Mouse (Mus musculus) hindbrain, postnatal 0 days (tissue): ENCODE data around the gene Gpc3. TPM values are rescaled to one million over a fixed set of nuclear protein-coding genes. Genes with fewer than 3 reads are reported as not detected.

Experiments
- ATAC-seq: fragments of 200-750 bp; cut with Nextera tagmentation; 2 replicates; pipeline ENCODE4 v1.8.0; 2017; ENCODE audit warnings: mild to moderate bottlenecking, moderate TSS enrichment, moderate library complexity
- DNase-seq: peaks from one replicate; pipeline ENCODE4 v3.0.0-alpha.2; 2015; ENCODE audit warnings: low spot score
- H3K27ac ChIP-seq: fragments of 300-500 bp; sonication (generic); 2 replicates; pipeline ENCODE4 v1.5.1; 2014; ENCODE audit warnings: mild to moderate bottlenecking
- H3K27me3 ChIP-seq: fragments of 300-500 bp; sonication (generic); 2 replicates; pipeline ENCODE4 v1.6.1; 2014; ENCODE audit warnings: low read length, mixed read lengths; ENCODE audit not compliant: insufficient read depth
- H3K36me3 ChIP-seq: fragments of 300-500 bp; sonication (generic); 2 replicates; pipeline ENCODE4 v1.6.1; 2014; ENCODE audit warnings: low read length, mixed read lengths; ENCODE audit not compliant: insufficient read depth
- H3K4me1 ChIP-seq: fragments of 300-500 bp; sonication (generic); 2 replicates; pipeline ENCODE4 v1.6.1; 2014; ENCODE audit warnings: antibody characterized with exemption, low read length, mixed read lengths; ENCODE audit not compliant: insufficient read depth
- H3K4me2 ChIP-seq: fragments of 300-500 bp; sonication (generic); 2 replicates; pipeline ENCODE4 v1.6.1; 2014; ENCODE audit warnings: low read depth, mild to moderate bottlenecking, low read length, moderate library complexity, mixed read lengths
- H3K4me3 ChIP-seq: fragments of 300-500 bp; sonication (generic); 2 replicates; pipeline ENCODE4 v1.5.1; 2014; ENCODE audit warnings: low read length
- H3K9ac ChIP-seq: fragments of 300-500 bp; sonication (generic); replicated peaks from 2 replicates; pipeline ENCODE4 v1.6.1; 2014; ENCODE audit warnings: mild to moderate bottlenecking, low read length, moderate library complexity, mixed read lengths
- H3K9me3 ChIP-seq: fragments of 300-500 bp; sonication (generic); 2 replicates; pipeline ENCODE4 v1.6.1; 2016; ENCODE audit warnings: low read length, mixed read lengths
- CTCF ChIP-seq: IDR thresholded peaks from 2 replicates; pipeline ENCODE4 v1.5.1; 2016; ENCODE audit warnings: antibody characterized with exemption, control low read depth, low read depth
- WGBS: fragments of 180-500 bp; shearing (Covaris S2); extraction: QIAGEN DNeasy Blood & Tissue Kit; methylation state at CpG from one replicate; pipeline ENCODE4 v1.1.7; 2014; 5-methylcytosine and 5-hydroxymethylcytosine counted together
- polyA plus RNA-seq: library from polyadenylated mRNA; unstranded; fragments of >200 nt; fragmentation: Nextera tagmentation; extraction: Ambion mirVana; gene quantifications from 2 replicates; pipeline ENCODE4 v1.2.1, GENCODE M21; 2015
- total RNA-seq: library from RNA; depleted of rRNA; stranded (reverse); fragments of >200 nt; gene quantifications from 2 replicates; pipeline ENCODE4 v1.2.3, GENCODE M21; 2014

The Gpc3 gene
- total and polyA plus RNA-seq, 2 experiments from 2014 or later = 33.3 to 86.1 TPM

GRCm38 (mm10) chrX:52372436-52372835 is 241.3 kb downstream of the Gpc3 start:
- WGBS = 79% methylated on average over 5 of the region's 5 CpGs

GRCm38 (mm10) chrX:52369938-52370758 is 243.6 kb downstream of the Gpc3 start:
- peak; percentile 68 for TF ChIP-seq CTCF
- no peaks in the 10 kb centered on the region for H3K27me3 ChIP-seq
- H3K4me2 ChIP-seq = peak overlapping the region; percentile 48
- no peak overlapping the region for H3K9ac ChIP-seq
- 21% methylated on average over 8 of the region's 8 CpGs for WGBS
- H3K9me3 ChIP-seq = no peaks in the 10 kb centered on the region
- H3K4me1 ChIP-seq = no peaks in the 10 kb centered on the region
- no peak overlapping the region for H3K27ac ChIP-seq
- H3K4me3 ChIP-seq = peak overlapping the region; percentile 15
- DNase-seq (peak; percentile 38), ATAC-seq (no peak)
- H3K36me3 ChIP-seq = no peaks in the 10 kb centered on the region

More at GRCm38 (mm10) chrX:52372436-52372835, 241.3 kb downstream of the Gpc3 start:
- Histone ChIP-seq H3K4me3 (no peak overlapping the region), H3K4me2 (no peak overlapping the region), H3K27me3 (no peaks in the 10 kb centered on the region), H3K9me3 (no peaks in the 10 kb centered on the region), H3K9ac (no peak overlapping the region), H3K4me1 (no peaks in the 10 kb centered on the region), H3K27ac (no peak overlapping the region), H3K36me3 (no peaks in the 10 kb centered on the region)
- ATAC-seq = no peak
- TF ChIP-seq CTCF = no peak
- no peak for DNase-seq

- Histone ChIP-seq H3K36me3 (no peaks in the 10 kb centered on the region), H3K4me2 (peak overlapping the region; percentile 48; the same call in 1 of the 2 replicates), H3K9me3 (no peaks in the 10 kb centered on the region), H3K27me3 (no peaks in the 10 kb centered on the region), H3K4me1 (no peaks in the 10 kb centered on the region), H3K9ac (no peak overlapping the region), H3K4me3 (peak overlapping the region; percentile 15; the same call in 1 of the 2 replicates), H3K27ac (no peak overlapping the region)
- TF ChIP-seq CTCF = no peak
- ATAC-seq = no peak
- 34% methylated on average over 6 of the region's 6 CpGs for WGBS
- DNase-seq = peak; percentile 2
Observed at GRCm38 (mm10) chrX:52369304-52369937, 244.3 kb downstream of the Gpc3 start.

GRCm38 (mm10) chrX:52366826-52367225 is 246.9 kb downstream of the Gpc3 start:
- ATAC-seq = no peak
- no peak overlapping the region for H3K4me3 ChIP-seq
- no peaks in the 10 kb centered on the region for H3K4me1 ChIP-seq
- H3K27ac ChIP-seq = no peak overlapping the region
- no peak overlapping the region for H3K9ac ChIP-seq
- H3K9me3 ChIP-seq = no peaks in the 10 kb centered on the region
- H3K36me3 ChIP-seq = no peaks in the 10 kb centered on the region
- H3K27me3 ChIP-seq = no peaks in the 10 kb centered on the region
- TF ChIP-seq CTCF = no peak
- WGBS = 45% methylated on average over 5 of the region's 5 CpGs
- no peak overlapping the region for H3K4me2 ChIP-seq
- DNase-seq = peak; percentile 8

GRCm38 (mm10) chrX:52365790-52366189 is 248.0 kb downstream of the Gpc3 start:
- DNase-seq (no peak), ATAC-seq (no peak)
- Histone ChIP-seq H3K27ac (no peak overlapping the region), H3K4me3 (no peak overlapping the region), H3K4me1 (no peaks in the 10 kb centered on the region), H3K27me3 (no peaks in the 10 kb centered on the region), H3K9ac (no peak overlapping the region), H3K9me3 (no peaks in the 10 kb centered on the region), H3K4me2 (no peak overlapping the region), H3K36me3 (no peaks in the 10 kb centered on the region)
- no peak for TF ChIP-seq CTCF
- 70% methylated on average over 10 of the region's 10 CpGs for WGBS

GRCm38 (mm10) chrX:52362241-52363011 is 251.3 kb downstream of the Gpc3 start:
- Histone ChIP-seq H3K27ac (no peak overlapping the region), H3K4me2 (no peak overlapping the region), H3K27me3 (no peaks in the 10 kb centered on the region), H3K36me3 (no peaks in the 10 kb centered on the region), H3K9me3 (no peaks in the 10 kb centered on the region), H3K4me1 (no peaks in the 10 kb centered on the region), H3K4me3 (no peak overlapping the region), H3K9ac (no peak overlapping the region)
- WGBS = 89% methylated on average over 4 of the region's 4 CpGs
- no peak for TF ChIP-seq CTCF
- DNase-seq = no peak
- no peak for ATAC-seq
